Mouse (Mus musculus) lung, adult 18-20 months (tissue): Measurements from ENCODE around the gene Gm4297.
"Not testable (repeated sequence)": the region's sequence is repeated elsewhere in the genome, so short reads cannot be mapped to it uniquely, and the experiment has no call there.

Experiments
- DNase-seq, 2 experiments: peaks; one replicate each; pipeline ENCODE4 v3.0.0; 2022; ENCODE audit warnings: mixed read lengths in 2 of 2

The Gm4297 gene

GRCm38 (mm10) chrX:24574795-24575194 is at the start of gene Gm4297:
TSS of gene Gm4297 (minus strand) at chrX:24574895.
- DNase-seq: not testable (repeated sequence)
